Mouse (Mus musculus) gastrocnemius, postnatal 25 days (tissue): ENCODE results near the gene Fzr1. TPM values are rescaled to one million over a fixed set of nuclear protein-coding genes. Genes with fewer than 3 reads are reported as not detected.
A peak's percentile ranks its signal among the peaks of the same experiment; 100 is the strongest.

Experiments used
- DNase-seq: peaks from one replicate; pipeline ENCODE4 v3.0.0; 2022
- total RNA-seq, 2 experiments: library from RNA; stranded (reverse); gene quantifications; 1 replicate in 1 of 2; 2 replicates in 1 of 2; pipeline ENCODE4 v1.2.3; 2021

Fzr1 gene
- total RNA-seq, 2 experiments from 2014 or later, result 13.5 to 14.0 TPM

- no peak for DNase-seq
Measured at GRCm38 (mm10) chr10:81382039-81382438, 3.7 kb upstream of the Fzr1 start.

GRCm38 (mm10) chr10:81379809-81380378 lies 1.6 kb upstream of the Fzr1 start:
- DNase-seq, result no peak

- no peak for DNase-seq
Measured at GRCm38 (mm10) chr10:81379183-81379553, 852 bp upstream of the Fzr1 start.

GRCm38 (mm10) chr10:81378553-81379182 lies 352 bp upstream of the Fzr1 start:
- DNase-seq, result peak; percentile 100

GRCm38 (mm10) chr10:81377362-81377664 lies 1.0 kb downstream of the Fzr1 start:
- no peak for DNase-seq

GRCm38 (mm10) chr10:81376561-81377361 lies 1.6 kb downstream of the Fzr1 start:
- DNase-seq, result no peak

GRCm38 (mm10) chr10:81375322-81375721 lies 3.0 kb downstream of the Fzr1 start:
- DNase-seq, result no peak

GRCm38 (mm10) chr10:81367207-81367495 lies 11.2 kb downstream of the Fzr1 start:
- DNase-seq, result no peak

- no peak for DNase-seq
Measured at GRCm38 (mm10) chr10:81366477-81367206, 11.7 kb downstream of the Fzr1 start.

GRCm38 (mm10) chr10:81365672-81366476 lies 12.4 kb downstream of the Fzr1 start, which contains the start of gene 4930404N11Rik:
Gene 4930404N11Rik (minus strand): TSS chr10:81365816.
- no peak for DNase-seq

GRCm38 (mm10) chr10:81365073-81365472 lies 13.2 kb downstream of the Fzr1 start:
- DNase-seq, result no peak

GRCm38 (mm10) chr10:81364666-81365065 lies 13.7 kb downstream of the Fzr1 start:
- no peak for DNase-seq

- no peak for DNase-seq
Measured at GRCm38 (mm10) chr10:81363436-81364346, 14.6 kb downstream of the Fzr1 start.

- no peak for DNase-seq
Measured at GRCm38 (mm10) chr10:81362336-81362949, 15.9 kb downstream of the Fzr1 start.

GRCm38 (mm10) chr10:81360721-81361120 lies 17.6 kb downstream of the Fzr1 start:
- no peak for DNase-seq

GRCm38 (mm10) chr10:81358841-81359240 lies 19.5 kb downstream of the Fzr1 start:
- no peak for DNase-seq

- no peak for DNase-seq
Measured at GRCm38 (mm10) chr10:81358209-81358608, 20.1 kb downstream of the Fzr1 start.

- peak; percentile 90 for DNase-seq
Measured at GRCm38 (mm10) chr10:81356991-81357844, 21.1 kb downstream of the Fzr1 start, which contains the start of gene Mfsd12. Gene Mfsd12 (plus strand): TSS chr10:81357491.

- DNase-seq, result no peak
Measured at GRCm38 (mm10) chr10:81356352-81356990, 21.8 kb downstream of the Fzr1 start.
